Mouse (Mus musculus): Measurements from ENCODE around the gene 2310002L09Rik. TPM values are rescaled to one million over a fixed set of nuclear protein-coding genes. Genes with fewer than 3 reads are reported as not detected.
"Not testable (repeated sequence)": the region's sequence is repeated elsewhere in the genome, so short reads cannot be mapped to it uniquely, and the experiment has no call there.

The 2310002L09Rik gene
- polyA plus RNA-seq (2012; rRNA removed) (not detected in 2 replicates), polyA plus RNA-seq (2014; fragmentation: Nextera tagmentation; extraction: Ambion mirVana) (not detected in 2 replicates)

- Histone ChIP-seq H3K9me3 (ENCODE audit: control insufficient read depth, low read length) (no peaks in the 10 kb centered on the region), H3K4me1 (replicated peaks; ENCODE audit: control insufficient read depth in 2 of 2, insufficient read depth in 2 of 2, low read length in 1 of 2) (no peaks in the 10 kb centered on the region), H3K4me2 (ENCODE audit: low read depth) (no peak within 1 kb of the TSS), H3K27me3 (ENCODE audit: control insufficient read depth, insufficient read depth, low read length) (no peaks in the 10 kb centered on the region), H3K9ac (replicated peaks) (no peak within 1 kb of the TSS), H3K4me3 (ENCODE audit: insufficient read depth in 1 of 2, low read depth in 2 of 2, low read length in 2 of 2) (no peak within 1 kb of the TSS), H3K27ac (no peak within 1 kb of the TSS), H3K36me3 (replicated peaks; ENCODE audit: control insufficient read depth, insufficient read depth, low read depth) (no peaks in the 10 kb centered on the region)
- no peak for TF ChIP-seq EP300 (IDR thresholded peaks at IDR 0.05; ENCODE audit: low read depth)
- no peak for TF ChIP-seq CTCF (IDR thresholded peaks at IDR 0.05; ENCODE audit: low read depth)
- DNase-seq (ENCODE audit: low read depth in 3 of 3, low spot score in 3 of 3) (no peak), ATAC-seq (ENCODE audit: insufficient read depth) (no peak)
- 65% methylated on average over 8 of the region's 8 CpGs for WGBS (ENCODE audit: insufficient replicate concordance)
These were observed at the start of gene 2310002L09Rik for GRCm38 (mm10) chr4:73950375-73950896. TSS of gene 2310002L09Rik (minus strand) at chr4:73950846.

GRCm38 (mm10) chr4:73980454-73980853, 29.8 kb upstream of the 2310002L09Rik start:
- 44% methylated on average over 3 of the region's 3 CpGs for WGBS (ENCODE audit: insufficient replicate concordance)
- TF ChIP-seq CTCF (IDR thresholded peaks at IDR 0.05; ENCODE audit: low read depth), result no peak
- Histone ChIP-seq H3K9ac (replicated peaks) (no peak overlapping the region), H3K4me1 (replicated peaks; ENCODE audit: control insufficient read depth in 2 of 2, insufficient read depth in 2 of 2, low read length in 1 of 2) (no peaks in the 10 kb centered on the region), H3K4me2 (ENCODE audit: low read depth) (no peak overlapping the region), H3K9me3 (ENCODE audit: control insufficient read depth, low read length) (no peaks in the 10 kb centered on the region), H3K36me3 (replicated peaks; ENCODE audit: control insufficient read depth, insufficient read depth, low read depth) (no peaks in the 10 kb centered on the region), H3K27me3 (ENCODE audit: control insufficient read depth, insufficient read depth, low read length) (no peaks in the 10 kb centered on the region), H3K4me3 (ENCODE audit: insufficient read depth in 1 of 2, low read depth in 2 of 2, low read length in 2 of 2) (no peak overlapping the region), H3K27ac (no peak overlapping the region)
- ATAC-seq (ENCODE audit: insufficient read depth) (no peak), DNase-seq (ENCODE audit: low read depth in 3 of 3, low spot score in 3 of 3) (no peak)

GRCm38 (mm10) chr4:73920660-73921059, 30.0 kb downstream of the 2310002L09Rik start, which contains the start of gene Gm11756:
TSS of gene Gm11756 (minus strand) at chr4:73920760.
- H3K27ac ChIP-seq; H3K9ac ChIP-seq (replicated peaks); DNase-seq (ENCODE audit: low read depth in 3 of 3, low spot score in 3 of 3); H3K36me3 ChIP-seq (replicated peaks; ENCODE audit: control insufficient read depth, insufficient read depth, low read depth); H3K9me3 ChIP-seq (ENCODE audit: control insufficient read depth, low read length); H3K27me3 ChIP-seq (ENCODE audit: control insufficient read depth, insufficient read depth, low read length); H3K4me2 ChIP-seq (ENCODE audit: low read depth); H3K4me3 ChIP-seq (ENCODE audit: insufficient read depth in 1 of 2, low read depth in 2 of 2, low read length in 2 of 2); H3K4me1 ChIP-seq (replicated peaks; ENCODE audit: control insufficient read depth in 2 of 2, insufficient read depth in 2 of 2, low read length in 1 of 2); ATAC-seq (ENCODE audit: insufficient read depth): not testable (repeated sequence)
- 59% methylated on average over 6 of the region's 6 CpGs for WGBS (ENCODE audit: insufficient replicate concordance)

GRCm38 (mm10) chr4:73905853-73906252, 44.8 kb downstream of the 2310002L09Rik start, which contains the start of gene Gm13871:
TSS of gene Gm13871 (minus strand) at chr4:73905953.
- not testable (repeated sequence) for H3K4me2 ChIP-seq (ENCODE audit: low read depth); H3K27ac ChIP-seq; H3K4me3 ChIP-seq (ENCODE audit: insufficient read depth in 1 of 2, low read depth in 2 of 2, low read length in 2 of 2); H3K36me3 ChIP-seq (replicated peaks; ENCODE audit: control insufficient read depth, insufficient read depth, low read depth); H3K4me1 ChIP-seq (replicated peaks; ENCODE audit: control insufficient read depth in 2 of 2, insufficient read depth in 2 of 2, low read length in 1 of 2); ATAC-seq (ENCODE audit: insufficient read depth); H3K9me3 ChIP-seq (ENCODE audit: control insufficient read depth, low read length); H3K27me3 ChIP-seq (ENCODE audit: control insufficient read depth, insufficient read depth, low read length); H3K9ac ChIP-seq (replicated peaks); DNase-seq (ENCODE audit: low read depth in 3 of 3, low spot score in 3 of 3)
- WGBS (ENCODE audit: insufficient replicate concordance), result no CpG with 5 or more reads among the region's 4 CpGs

- DNase-seq (ENCODE audit: low read depth in 3 of 3, low spot score in 3 of 3); H3K9ac ChIP-seq (replicated peaks); H3K27ac ChIP-seq; H3K4me2 ChIP-seq (ENCODE audit: low read depth); H3K4me1 ChIP-seq (replicated peaks; ENCODE audit: control insufficient read depth in 2 of 2, insufficient read depth in 2 of 2, low read length in 1 of 2); H3K4me3 ChIP-seq (ENCODE audit: insufficient read depth in 1 of 2, low read depth in 2 of 2, low read length in 2 of 2); H3K36me3 ChIP-seq (replicated peaks; ENCODE audit: control insufficient read depth, insufficient read depth, low read depth); H3K27me3 ChIP-seq (ENCODE audit: control insufficient read depth, insufficient read depth, low read length); ATAC-seq (ENCODE audit: insufficient read depth); H3K9me3 ChIP-seq (ENCODE audit: control insufficient read depth, low read length): not testable (repeated sequence)
- no CpG with 5 or more reads among the region's 4 CpGs for WGBS (ENCODE audit: insufficient replicate concordance)
These were observed 59.6 kb downstream of the 2310002L09Rik start, which contains the start of gene Gm11757 for GRCm38 (mm10) chr4:73891012-73891411. TSS of gene Gm11757 (minus strand) at chr4:73891112.

Other genes starting within 250 kb of the 2310002L09Rik start
- not detected in 2 replicates for gene Rasef, start 159.9 kb downstream of the 2310002L09Rik start, polyA plus RNA-seq (2012; rRNA removed)
- gene Rasef, start 159.9 kb downstream of the 2310002L09Rik start, polyA plus RNA-seq (2014; fragmentation: Nextera tagmentation; extraction: Ambion mirVana), result 0.10 TPM in 1 of 2 replicates, not detected in the other
- gene Gm11758, start 74.6 kb downstream of the 2310002L09Rik start, polyA plus RNA-seq (2012; rRNA removed), result not detected in 2 replicates
- gene Gm11758, start 74.6 kb downstream of the 2310002L09Rik start, polyA plus RNA-seq (2014; fragmentation: Nextera tagmentation; extraction: Ambion mirVana), result not detected in 2 replicates
- not detected in 2 replicates for gene Gm11757, start 59.7 kb downstream of the 2310002L09Rik start, polyA plus RNA-seq (2012; rRNA removed)
- not detected in 2 replicates for gene Gm11757, start 59.7 kb downstream of the 2310002L09Rik start, polyA plus RNA-seq (2014; fragmentation: Nextera tagmentation; extraction: Ambion mirVana)
- gene Gm13871, start 44.9 kb downstream of the 2310002L09Rik start, polyA plus RNA-seq (2012; rRNA removed), result not detected in 2 replicates
- not detected in 2 replicates for gene Gm13871, start 44.9 kb downstream of the 2310002L09Rik start, polyA plus RNA-seq (2014; fragmentation: Nextera tagmentation; extraction: Ambion mirVana)
- not detected in 2 replicates for gene Gm11756, start 30.1 kb downstream of the 2310002L09Rik start, polyA plus RNA-seq (2012; rRNA removed)
- gene Gm11756, start 30.1 kb downstream of the 2310002L09Rik start, polyA plus RNA-seq (2014; fragmentation: Nextera tagmentation; extraction: Ambion mirVana), result not detected in 2 replicates
- 0.02 TPM in 2 replicates for gene Frmd3, start 62.6 kb upstream of the 2310002L09Rik start, polyA plus RNA-seq (2012; rRNA removed)
- 0.11 TPM in 1 of 2 replicates, not detected in the other for gene Frmd3, start 62.6 kb upstream of the 2310002L09Rik start, polyA plus RNA-seq (2014; fragmentation: Nextera tagmentation; extraction: Ambion mirVana)